17 mouse cellular contexts compared by ENCODE assay signal in genomic region chr6:30369291-30369690, GRCm38 (mm10). TPM values are rescaled to one million over a fixed set of nuclear protein-coding genes. Genes with fewer than 3 reads are reported as not detected.
A peak's percentile ranks its signal among the peaks of the same experiment; 100 is the strongest.
DNase-seq lines count a peak whose midpoint lies in the region; ATAC-seq and TF ChIP-seq lines count a peak whose summit lies in the region.
"Had no signal": no experiment of that assay in that cellular context is flagged by ENCODE, and none has a peak within 500 bp of the region (broad histone marks: within the 10 kb centered on the region; RNA-seq: fewer than 3 reads in every experiment).

No protein-coding gene starts in this region.

- H3K27ac ChIP-seq in forebrain, embryonic 14.5 days (ENCODE audit: low read depth, low read length), result no peak overlapping the region
- no peak overlapping the region for H3K27ac ChIP-seq in forebrain, embryonic 10.5 days
- H3K27ac ChIP-seq in heart, postnatal 0 days (ENCODE audit: low read depth), result 0 out of 2 replicates have a peak overlapping the region, but pooled peaks have one; percentile 31
- no peak overlapping the region for H3K27ac ChIP-seq in lung, embryonic 14.5 days (ENCODE audit: low read depth)
- H3K27ac ChIP-seq: embryonic facial prominence, embryonic 15.5 days; hindbrain, embryonic 10.5 days; kidney, embryonic 15.5 days; lung, embryonic 15.5 days; midbrain, embryonic 13.5 days; stomach, embryonic 15.5 days had no signal

- WGBS in forebrain, embryonic 14.5 days, result 84% methylated on average over 3 of the region's 3 CpGs
- 91% methylated on average over 3 of the region's 3 CpGs for WGBS in forebrain, embryonic 10.5 days
- WGBS in heart, postnatal 0 days, result 46% methylated on average over 3 of the region's 3 CpGs
- WGBS in lung, embryonic 14.5 days, result 74% methylated on average over 3 of the region's 3 CpGs

- TF ChIP-seq EP300 in heart, postnatal 0 days (IDR thresholded peaks at IDR 0.05; ENCODE audit: low read depth), result no peak

- no peaks in the 10 kb centered on the region for H3K27me3 ChIP-seq in forebrain, embryonic 14.5 days (replicated peaks; ENCODE audit: control insufficient read depth, insufficient read depth, low read length)
- no peaks in the 10 kb centered on the region for H3K27me3 ChIP-seq in forebrain, embryonic 10.5 days (ENCODE audit: poor library complexity, severe bottlenecking)
- H3K27me3 ChIP-seq in heart, postnatal 0 days (ENCODE audit: control insufficient read depth, insufficient read depth, low read length), result no peaks in the 10 kb centered on the region
- H3K27me3 ChIP-seq in lung, embryonic 14.5 days (ENCODE audit: insufficient read depth, low read length), result no peaks in the 10 kb centered on the region
- H3K27me3 ChIP-seq in Patski, result no peaks in the 10 kb centered on the region
- H3K27me3 ChIP-seq: embryonic facial prominence, embryonic 15.5 days; kidney, embryonic 15.5 days; lung, embryonic 15.5 days; midbrain, embryonic 13.5 days; stomach, embryonic 15.5 days had no signal

- H3K9ac ChIP-seq in forebrain, embryonic 14.5 days (ENCODE audit: low read length), result no peak overlapping the region
- H3K9ac ChIP-seq in heart, postnatal 0 days (replicated peaks; ENCODE audit: low read depth, low read length), result no peak overlapping the region
- no peak overlapping the region for H3K9ac ChIP-seq in lung, embryonic 14.5 days
- H3K9ac ChIP-seq: embryonic facial prominence, embryonic 15.5 days; kidney, embryonic 15.5 days; lung, embryonic 15.5 days; midbrain, embryonic 13.5 days; stomach, embryonic 15.5 days had no signal

- POLR2A ChIA-PET in Patski (lab: Charles Lee), result no interaction called here

- in situ Hi-C loops in Patski (cut with MboI; ENCODE audit: low pct_unique_long_range_greater_than_20kb), result loop anchor here (25.0 kb wide), 2 partner anchors 282 to 532 kb away; no protein-coding TSS in a partner anchor

- no peaks in the 10 kb centered on the region for H3K4me1 ChIP-seq in forebrain, embryonic 14.5 days (ENCODE audit: control insufficient read depth, insufficient read depth, low read length)
- H3K4me1 ChIP-seq in forebrain, embryonic 10.5 days, result no peaks in the 10 kb centered on the region
- peaks cover 4% of the 10 kb centered on the region; the same call in 1 of the 2 replicates for H3K4me1 ChIP-seq in heart, postnatal 0 days (ENCODE audit: control insufficient read depth, insufficient read depth)
- H3K4me1 ChIP-seq in lung, embryonic 14.5 days (ENCODE audit: insufficient read depth), result no peaks in the 10 kb centered on the region
- H3K4me1 ChIP-seq: embryonic facial prominence, embryonic 15.5 days; hindbrain, embryonic 10.5 days; kidney, embryonic 15.5 days; midbrain, embryonic 13.5 days; stomach, embryonic 15.5 days had no signal

- no peak for ATAC-seq in forebrain, embryonic 14.5 days
- ATAC-seq in heart, postnatal 0 days (ENCODE audit: insufficient read depth, low read depth), result no peak
- ATAC-seq in lung, embryonic 14.5 days (ENCODE audit: insufficient read depth), result no peak
- no peak for ATAC-seq in Patski
- ATAC-seq: inflammation-experienced regulatory T-cells, adult 6 months; midbrain, embryonic 13.5 days had no signal

- H3K9me3 ChIP-seq in forebrain, embryonic 14.5 days (replicated peaks; ENCODE audit: control insufficient read depth, low read length), result no peaks in the 10 kb centered on the region
- no peaks in the 10 kb centered on the region for H3K9me3 ChIP-seq in forebrain, embryonic 10.5 days
- H3K9me3 ChIP-seq in heart, postnatal 0 days (replicated peaks; ENCODE audit: control insufficient read depth, low read length), result no peaks in the 10 kb centered on the region
- no peaks in the 10 kb centered on the region for H3K9me3 ChIP-seq in lung, embryonic 14.5 days (ENCODE audit: low read depth, low read length)
- H3K9me3 ChIP-seq: embryonic facial prominence, embryonic 15.5 days; hindbrain, embryonic 10.5 days; kidney, embryonic 15.5 days; lung, embryonic 15.5 days; midbrain, embryonic 13.5 days; stomach, embryonic 15.5 days had no signal

- H3K4me3 ChIP-seq in forebrain, embryonic 14.5 days (ENCODE audit: low read depth, low read length), result no peak overlapping the region
- H3K4me3 ChIP-seq in forebrain, embryonic 10.5 days, result no peak overlapping the region
- H3K4me3 ChIP-seq in heart, postnatal 0 days (ENCODE audit: low read depth, low read length), result no peak overlapping the region
- no peak overlapping the region for H3K4me3 ChIP-seq in lung, embryonic 14.5 days (ENCODE audit: low read depth, low read length)
- H3K4me3 ChIP-seq: embryonic facial prominence, embryonic 15.5 days; hindbrain, embryonic 10.5 days; kidney, embryonic 15.5 days; lung, embryonic 15.5 days; midbrain, embryonic 13.5 days; stomach, embryonic 15.5 days had no signal

- DNase-seq in forebrain, embryonic 14.5 days (ENCODE audit: low spot score), result peak; percentile 33
- DNase-seq in forebrain, embryonic 10.5 days (ENCODE audit: extremely low spot score, low spot score), result no peak
- peak; percentile 51 for DNase-seq in heart, postnatal 0 days (ENCODE audit: low spot score)
- no peak for DNase-seq in heart, adult 11 months
- DNase-seq in lung, embryonic 14.5 days, result peak; percentile 55
- no peak for DNase-seq in lung, adult 18-20 months
- DNase-seq in Patski (ENCODE audit: low read depth, low spot score), result no peak
- DNase-seq in layer of hippocampus, adult 8-10 months (ENCODE audit: low spot score in 2 of 2), result no peak
- DNase-seq: cerebellum, adult 9-10 months; spleen, adult 18-20 months had no signal

- H3K4me2 ChIP-seq in forebrain, embryonic 14.5 days (ENCODE audit: low read length), result no peak overlapping the region
- no peak overlapping the region for H3K4me2 ChIP-seq in heart, postnatal 0 days (ENCODE audit: low read depth, low read length)
- H3K4me2 ChIP-seq in lung, embryonic 14.5 days, result no peak overlapping the region
- H3K4me2 ChIP-seq: embryonic facial prominence, embryonic 15.5 days; kidney, embryonic 15.5 days; lung, embryonic 15.5 days; midbrain, embryonic 13.5 days; stomach, embryonic 15.5 days had no signal

- CTCF ChIA-PET in Patski (lab: Charles Lee), result interaction anchor here (1.2 to 1.3 kb wide), 2 partner anchors 18 to 71 kb away, joined by 3 to 4 read pairs; no protein-coding TSS in a partner anchor

- peaks cover 85% of the 10 kb centered on the region for H3K36me3 ChIP-seq in forebrain, embryonic 14.5 days (ENCODE audit: control insufficient read depth, insufficient read depth, low read length)
- H3K36me3 ChIP-seq in forebrain, embryonic 10.5 days (replicated peaks), result peaks cover 98% of the 10 kb centered on the region
- peaks cover 86% of the 10 kb centered on the region for H3K36me3 ChIP-seq in heart, postnatal 0 days (replicated peaks; ENCODE audit: control insufficient read depth, insufficient read depth, low read length)
- peaks cover 86% of the 10 kb centered on the region for H3K36me3 ChIP-seq in lung, embryonic 14.5 days (ENCODE audit: insufficient read depth)

- TF ChIP-seq CTCF in heart, postnatal 0 days (IDR thresholded peaks at IDR 0.05; ENCODE audit: low read depth), result peak; percentile 41
- TF ChIP-seq CTCF in lung, embryonic 14.5 days (IDR thresholded peaks at IDR 0.05; ENCODE audit: low read depth), result peak; percentile 51
- peak; percentile 52 for TF ChIP-seq CTCF in Patski (IDR thresholded peaks at IDR 0.05)

RNA-seq across cellular contexts. Expression of gene Zc3hc1, which starts 21.5 kb away (rescaled TPM):
- 79.2 and 82.8 TPM in 2 replicates for polyA plus RNA-seq in forebrain, embryonic 14.5 days (2014; fragmentation: Nextera tagmentation; extraction: Ambion mirVana)
- polyA plus RNA-seq in forebrain, embryonic 10.5 days (2016; fragmentation: Nextera tagmentation; extraction: Ambion mirVana), result 82.8 and 86.1 TPM in 2 replicates
- 35.0 and 40.4 TPM in 2 replicates for total RNA-seq in heart, postnatal 0 days (2014; rRNA removed; ENCODE audit: low replicate concordance)
- 24.3 and 27.8 TPM in 2 replicates for polyA plus RNA-seq in heart, postnatal 0 days (2015; fragmentation: Nextera tagmentation; extraction: Ambion mirVana)
- 66.8 and 66.9 TPM in 2 replicates for polyA plus RNA-seq in lung, embryonic 14.5 days (2014; fragmentation: Nextera tagmentation; extraction: Ambion mirVana)
- 41.7 TPM for polyA plus RNA-seq in Patski (2021)
- total RNA-seq in layer of hippocampus, adult 8-10 months (2022), result 10 to 100 TPM; 24.3 to 32.8 (median 27.7) TPM

RNA-seq across cellular contexts. Expression of gene Klhdc10, which starts 32.4 kb away (rescaled TPM):
- polyA plus RNA-seq in forebrain, embryonic 14.5 days (2014; fragmentation: Nextera tagmentation; extraction: Ambion mirVana), result 35.2 and 41.1 TPM in 2 replicates
- 27.2 and 27.5 TPM in 2 replicates for polyA plus RNA-seq in forebrain, embryonic 10.5 days (2016; fragmentation: Nextera tagmentation; extraction: Ambion mirVana)
- total RNA-seq in heart, postnatal 0 days (2014; rRNA removed; ENCODE audit: low replicate concordance), result 58.7 and 86.7 TPM in 2 replicates
- 10.5 and 11.8 TPM in 2 replicates for polyA plus RNA-seq in heart, postnatal 0 days (2015; fragmentation: Nextera tagmentation; extraction: Ambion mirVana)
- polyA plus RNA-seq in lung, embryonic 14.5 days (2014; fragmentation: Nextera tagmentation; extraction: Ambion mirVana), result 32.6 and 33.9 TPM in 2 replicates
- polyA plus RNA-seq in Patski (2021), result 78.8 TPM
- total RNA-seq in layer of hippocampus, adult 8-10 months (2022), result 10 to 100 TPM; 82.8 to 88.4 (median 85.4) TPM

Comparison
In these comparisons a context has a peak if more than half of its experiments do, and no peak if none do; other contexts are left out.
1. DNase-seq: peak in forebrain, embryonic 14.5 days (single experiment), heart, postnatal 0 days (single experiment) and lung, embryonic 14.5 days (single experiment); none in forebrain, embryonic 10.5 days (single experiment), heart, adult 11 months (single experiment), lung, adult 18-20 months (0 of 2), Patski (single experiment) and layer of hippocampus, adult 8-10 months (0 of 2).
2. Peak in every context shown above with its lines, with median percentiles within 50 percentile points of each other: CTCF ChIP-seq.